Mouse (Mus musculus): Measurements from ENCODE around the gene Kcnj15.

The Kcnj15 gene

GRCm38 (mm10) chr16:95244626-95245303 lies 12.6 kb upstream of the Kcnj15 start:
- no peak for DNase-seq (ENCODE audit: low read depth, low spot score)

GRCm38 (mm10) chr16:95245499-95245898 lies 11.9 kb upstream of the Kcnj15 start:
- DNase-seq (ENCODE audit: low read depth, low spot score) = no peak

DNA sequence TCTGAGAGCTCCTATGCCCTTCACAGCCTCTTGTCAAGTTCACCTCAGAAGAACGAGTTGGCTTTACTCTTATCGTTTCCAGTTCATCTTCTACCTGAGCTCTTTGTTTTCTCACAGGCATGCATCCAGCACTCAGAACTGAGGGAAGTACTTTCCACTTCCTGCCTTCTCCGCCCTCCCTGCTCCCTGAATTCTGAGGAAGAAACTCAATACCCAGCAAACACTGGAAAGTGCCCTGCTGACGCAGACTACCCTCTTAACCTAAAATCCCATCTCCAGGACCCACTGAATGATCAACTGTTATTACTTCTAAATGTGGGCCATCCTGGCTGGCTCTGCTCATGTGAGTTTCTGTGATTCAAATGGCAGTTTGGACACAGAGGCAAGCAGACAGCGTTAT lies 8.7 kb upstream of the Kcnj15 start:
- DNase-seq (ENCODE audit: low read depth, low spot score) = no peak

- DNase-seq (ENCODE audit: low read depth, low spot score) = no peak
These were observed 710 bp upstream of the Kcnj15 start for GRCm38 (mm10) chr16:95256648-95257047.

- DNase-seq (ENCODE audit: low read depth, low spot score) = no peak
These were observed 742 bp downstream of the Kcnj15 start for GRCm38 (mm10) chr16:95258100-95258499.

DNA sequence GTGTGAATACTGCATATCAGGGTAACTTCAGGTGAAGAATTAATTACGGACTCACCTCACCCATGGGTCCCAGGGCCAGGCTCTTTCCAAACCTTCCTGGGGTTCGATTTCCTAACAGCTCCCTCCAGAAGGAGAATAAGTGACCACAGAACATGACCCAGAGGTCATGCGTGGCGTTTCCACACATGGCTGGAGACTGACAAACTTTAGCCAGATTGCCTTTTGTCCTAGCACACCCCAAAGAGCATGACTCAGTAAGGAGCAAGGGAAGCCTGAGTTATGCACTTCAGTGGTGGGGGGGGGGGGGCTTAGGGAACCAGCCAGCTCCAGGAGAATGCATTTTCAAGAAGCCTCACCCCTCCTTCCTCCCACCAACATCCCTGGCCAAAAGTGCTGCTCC lies 2.1 kb downstream of the Kcnj15 start:
- no peak for DNase-seq (ENCODE audit: low read depth, low spot score)

GRCm38 (mm10) chr16:95260693-95261092 lies 3.3 kb downstream of the Kcnj15 start:
- DNase-seq (ENCODE audit: low read depth, low spot score) = no peak

DNA sequence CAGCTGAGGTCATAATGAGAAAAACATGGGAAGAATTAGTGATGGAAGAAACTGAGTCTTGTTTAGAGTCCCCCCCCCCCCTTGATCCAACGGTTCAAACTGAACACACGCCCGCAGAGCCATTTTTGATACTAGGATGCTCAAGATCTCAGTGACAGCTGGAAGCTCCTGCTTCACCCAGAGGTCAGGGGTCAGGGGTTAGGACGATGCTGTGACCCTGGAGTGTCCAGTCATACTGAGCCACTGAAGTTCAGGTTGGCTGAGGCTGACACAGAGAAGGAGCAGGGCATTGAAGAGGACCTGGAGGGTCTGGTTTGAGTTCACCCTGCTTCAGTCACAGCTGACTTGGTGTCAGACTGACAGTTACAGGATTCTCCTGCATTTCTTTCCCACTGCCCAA lies 4.4 kb downstream of the Kcnj15 start:
- DNase-seq (ENCODE audit: low read depth, low spot score) = no peak

- no peak for DNase-seq (ENCODE audit: low read depth, low spot score)
These were observed 5.5 kb downstream of the Kcnj15 start for GRCm38 (mm10) chr16:95262706-95263363.

DNA sequence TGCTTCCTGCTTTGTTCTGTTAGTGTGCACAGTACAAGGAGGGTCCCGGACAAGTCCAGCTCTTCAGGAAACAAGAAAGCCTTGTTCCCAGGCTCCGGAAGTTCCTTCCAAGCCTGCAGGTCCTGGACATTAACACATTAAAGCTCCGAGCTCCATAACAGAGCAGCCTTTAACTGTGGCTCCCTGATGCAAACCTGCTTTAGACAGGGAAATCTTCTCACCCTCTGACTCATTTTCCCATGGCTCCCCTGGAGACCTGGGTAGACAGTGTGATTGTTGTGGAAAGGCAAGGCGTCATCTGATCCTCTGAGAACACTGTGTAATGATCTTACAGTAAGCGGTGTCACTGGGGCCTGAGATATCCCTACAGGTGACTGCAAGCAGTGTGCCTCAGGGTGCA lies 7.0 kb downstream of the Kcnj15 start:
- DNase-seq (ENCODE audit: low read depth, low spot score) = no peak

DNA sequence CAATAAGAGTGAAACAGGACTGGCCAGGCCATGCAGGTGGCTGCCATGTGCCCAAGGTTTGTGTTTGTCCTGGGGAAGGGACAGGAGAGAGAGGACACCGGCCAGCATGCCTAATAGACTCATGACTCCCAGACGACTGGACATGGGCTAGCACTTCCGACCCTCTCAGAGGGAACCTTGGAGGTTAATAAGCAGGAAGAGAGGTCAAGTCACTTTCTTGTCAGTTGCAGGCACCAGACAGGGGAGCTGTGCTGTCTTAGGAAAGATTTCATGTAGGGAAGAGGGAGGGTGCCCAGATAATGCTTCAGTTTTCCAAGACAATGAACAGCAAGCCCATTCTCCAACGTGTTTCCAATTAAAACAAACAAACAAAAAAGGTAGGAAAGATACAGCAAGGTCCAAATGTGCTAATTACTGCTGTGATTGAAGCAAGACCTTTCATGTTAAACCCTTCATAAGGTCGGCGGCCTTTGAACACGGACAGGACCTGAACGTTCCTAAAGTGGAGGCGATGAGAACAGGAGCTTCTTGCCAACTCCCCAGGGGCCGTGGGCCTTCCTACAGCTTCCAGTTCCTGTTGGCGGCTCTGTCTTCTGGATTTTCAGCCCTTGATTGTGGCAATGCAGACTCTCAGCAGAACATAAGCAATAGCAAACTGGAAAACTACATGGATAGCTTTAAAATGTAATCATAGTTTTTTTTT lies 10.3 kb downstream of the Kcnj15 start:
- DNase-seq (ENCODE audit: low read depth, low spot score) = no peak

DNA sequence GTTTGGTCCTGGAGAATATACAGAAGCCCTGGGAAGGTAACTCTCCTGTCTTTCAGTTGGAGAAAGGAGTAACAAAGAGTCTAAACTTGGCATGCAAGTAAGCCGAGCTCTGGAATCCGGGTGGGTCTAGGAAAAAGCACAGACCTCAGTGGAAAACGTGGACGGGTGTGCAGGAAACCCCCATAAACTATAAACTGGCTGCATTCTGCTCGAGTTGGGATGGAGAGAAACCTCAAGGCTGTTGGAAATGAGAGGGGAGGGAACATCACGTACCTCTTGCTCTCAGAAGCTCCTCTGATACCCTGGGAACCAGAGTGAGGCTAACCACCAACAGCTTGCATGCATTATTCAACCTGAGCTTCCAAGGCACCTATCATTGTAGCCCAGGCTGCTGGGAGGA lies 12.3 kb downstream of the Kcnj15 start:
- no peak for DNase-seq (ENCODE audit: low read depth, low spot score)

- no peak for DNase-seq (ENCODE audit: low read depth, low spot score)
These were observed 15.7 kb downstream of the Kcnj15 start for GRCm38 (mm10) chr16:95273101-95273500.

DNA sequence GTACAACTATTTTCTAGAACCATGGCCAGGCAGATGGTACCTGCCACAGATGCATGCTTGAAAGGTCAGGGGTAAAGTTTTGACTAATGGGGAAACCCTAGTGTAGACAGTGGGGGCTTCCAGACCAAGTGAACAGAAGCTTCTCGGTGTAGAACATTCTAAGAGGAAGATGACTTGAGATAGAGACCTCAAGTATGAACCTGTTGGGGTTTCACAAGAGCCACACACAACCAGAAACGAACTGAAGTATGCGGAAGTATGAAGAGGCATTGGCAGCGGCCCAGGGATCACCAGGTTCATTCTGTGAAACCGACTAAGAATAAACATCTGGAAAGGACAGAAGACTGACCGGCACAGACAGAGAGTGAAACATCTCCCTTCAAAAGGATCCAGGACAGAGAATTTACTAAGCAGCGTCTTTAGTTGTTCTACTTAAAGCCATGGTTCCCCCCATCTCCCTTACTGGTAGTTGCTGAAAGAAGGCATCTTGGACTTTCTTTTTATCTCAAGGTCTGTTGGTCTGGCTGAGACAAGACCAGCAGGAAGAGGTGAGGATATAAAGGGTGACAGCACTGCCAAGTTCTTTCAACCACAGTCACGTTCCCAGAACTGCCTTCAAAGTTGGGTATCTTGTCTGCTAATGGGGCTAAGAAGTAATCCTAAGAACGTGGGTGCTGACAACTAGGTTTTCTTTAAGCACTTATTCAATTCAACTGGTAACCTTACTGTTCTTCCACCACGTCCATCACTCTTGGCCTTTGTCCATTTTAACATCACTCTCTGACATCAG lies 18.6 kb downstream of the Kcnj15 start:
- no peak for DNase-seq (ENCODE audit: low read depth, low spot score)

DNA sequence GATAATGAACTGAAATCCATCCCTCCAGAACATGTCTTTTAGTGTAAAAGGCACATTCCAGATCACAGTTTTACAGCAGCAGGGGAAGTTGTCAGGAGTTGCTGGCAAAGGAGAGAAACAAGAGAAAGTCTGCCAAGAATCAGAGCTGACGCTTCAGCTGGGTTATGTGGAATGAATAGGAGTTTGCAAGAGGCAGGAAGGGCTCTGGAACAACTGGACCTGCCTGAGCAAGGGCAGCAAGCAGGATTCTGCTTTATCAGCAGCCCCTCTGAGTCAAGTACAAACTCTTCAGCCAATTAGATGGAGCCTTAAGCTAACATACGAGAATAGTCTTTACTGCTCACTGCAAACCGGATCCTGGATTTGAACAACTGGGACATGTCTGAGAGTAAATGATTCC lies 21.7 kb downstream of the Kcnj15 start:
- no peak for DNase-seq (ENCODE audit: low read depth, low spot score)

- DNase-seq (ENCODE audit: low read depth, low spot score) = no peak
These were observed 23.0 kb downstream of the Kcnj15 start for GRCm38 (mm10) chr16:95280338-95280737.

DNA sequence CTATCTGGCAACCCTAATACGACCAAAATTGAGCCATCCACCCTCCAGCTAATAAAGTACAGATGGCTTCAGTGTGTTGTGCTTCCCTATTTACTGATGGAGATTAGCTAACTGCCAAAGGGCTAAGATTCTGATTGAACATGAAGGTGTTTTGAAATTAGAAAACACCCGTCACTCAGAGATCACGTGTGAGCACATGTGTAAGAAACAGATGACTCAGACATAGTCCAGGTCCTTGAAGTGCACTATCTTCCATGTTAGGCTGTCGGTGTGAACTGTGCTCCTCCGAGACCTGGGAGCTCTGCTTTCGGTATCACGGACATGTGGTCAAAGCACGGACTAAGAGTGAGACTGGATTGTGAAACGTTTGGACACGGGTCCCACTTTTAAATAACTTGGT lies 26.0 kb downstream of the Kcnj15 start:
- DNase-seq (ENCODE audit: low read depth, low spot score) = no peak

DNA sequence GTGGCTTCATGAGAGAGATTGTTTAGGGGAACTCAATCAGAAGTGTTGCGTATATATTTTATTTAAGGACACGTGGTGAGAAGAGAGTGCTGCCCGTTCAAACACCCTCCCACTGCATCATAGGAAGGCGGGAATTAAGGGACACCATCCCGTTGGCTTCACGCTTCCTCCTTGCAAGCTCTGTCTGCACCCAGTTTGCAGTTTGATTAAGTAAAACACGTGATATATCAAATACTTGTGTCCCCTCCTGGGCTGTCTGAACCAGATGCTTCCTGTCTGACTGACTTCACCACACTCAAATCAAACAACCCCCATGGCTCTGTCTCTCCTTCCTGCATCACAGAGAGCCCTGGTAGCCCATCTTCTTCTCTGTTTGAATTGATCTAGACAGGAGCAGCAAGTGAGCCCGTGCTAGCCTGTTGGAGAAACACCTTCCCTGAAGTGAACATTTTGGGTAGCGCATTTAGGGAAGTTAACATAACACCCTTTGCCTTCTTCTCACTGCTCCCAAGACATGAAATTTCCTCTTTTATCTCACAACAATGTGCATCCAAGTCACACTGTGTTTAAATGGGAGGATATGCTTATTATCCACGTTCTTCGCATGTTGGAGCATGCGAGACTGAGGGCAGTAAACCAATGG lies 26.8 kb downstream of the Kcnj15 start:
- no peak for DNase-seq (ENCODE audit: low read depth, low spot score)

DNA sequence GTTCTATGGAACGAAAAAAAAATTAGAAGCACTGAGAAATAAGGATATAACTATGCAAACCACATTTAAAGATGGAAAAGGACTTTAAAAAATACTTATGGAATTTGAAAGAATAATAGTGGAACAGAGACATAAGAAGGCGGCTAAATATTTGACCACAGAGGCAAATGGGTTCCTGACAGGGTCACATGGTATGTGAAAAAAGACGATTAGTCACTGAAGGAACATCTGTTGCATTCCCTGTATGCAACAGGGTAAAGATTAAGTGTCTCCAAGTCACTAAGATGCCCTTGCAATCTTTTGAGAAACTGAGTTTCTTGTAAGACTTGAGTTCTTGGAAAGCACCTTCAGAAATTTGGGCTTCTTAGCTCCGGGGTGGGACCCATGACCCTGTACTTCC lies 27.7 kb downstream of the Kcnj15 start:
- DNase-seq (ENCODE audit: low read depth, low spot score) = no peak

DNA sequence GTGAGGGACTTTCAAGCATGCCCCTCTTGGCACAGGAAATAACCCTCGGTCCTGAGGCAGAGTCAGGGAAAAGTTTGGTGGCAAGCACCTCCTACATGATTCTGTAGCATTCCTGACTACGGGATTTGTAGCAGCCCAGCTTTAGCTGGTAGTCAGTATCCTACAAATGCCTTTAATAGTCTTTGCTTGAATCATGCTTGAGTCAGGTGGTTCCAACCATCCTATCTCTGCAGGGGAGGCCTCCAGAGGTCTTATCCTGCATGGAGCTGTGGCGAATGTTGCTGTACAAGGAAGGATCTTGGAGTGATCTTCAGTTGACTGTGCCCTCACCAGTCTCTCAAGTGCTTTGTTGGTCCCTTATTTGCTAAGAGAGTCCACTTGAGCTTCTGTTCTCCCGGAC lies 28.4 kb downstream of the Kcnj15 start:
- DNase-seq (ENCODE audit: low read depth, low spot score) = no peak

- DNase-seq (ENCODE audit: low read depth, low spot score) = no peak
These were observed 30.3 kb downstream of the Kcnj15 start for GRCm38 (mm10) chr16:95287656-95288055.

DNA sequence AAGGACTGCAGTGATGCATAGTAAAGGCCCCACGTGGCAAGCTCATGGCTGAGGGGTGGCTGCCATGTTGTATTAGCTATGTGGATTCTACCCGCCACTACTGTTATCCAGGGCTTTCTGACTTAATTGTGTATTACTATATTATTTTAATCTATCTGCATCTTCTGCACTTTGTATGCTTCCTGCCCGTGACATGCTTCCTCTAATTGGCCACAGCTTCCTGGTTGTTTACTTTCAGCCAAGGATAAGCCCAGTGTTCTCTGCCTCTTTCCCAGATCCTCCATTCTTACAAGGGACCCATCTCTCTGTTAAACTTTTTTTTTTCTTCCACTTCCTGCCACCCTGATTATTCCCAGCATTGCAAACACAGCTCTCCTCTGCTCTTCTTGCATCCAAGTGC lies 32.0 kb downstream of the Kcnj15 start:
- DNase-seq (ENCODE audit: low read depth, low spot score) = no peak

All from telencephalon, adult 2 months (tissue).